Mouse (Mus musculus) granulocyte monocyte progenitor cell, adult 5-6 weeks (primary cell): ENCODE data around the gene Cdc25b. TPM values are rescaled to one million over a fixed set of nuclear protein-coding genes. Genes with fewer than 3 reads are reported as not detected.
A peak's percentile ranks its signal among the peaks of the same experiment; 100 is the strongest.

Source experiments
- ATAC-seq: replicated peaks from 2 replicates; pipeline ENCODE4 v1.8.0; 2016; ENCODE audit warnings: mild to moderate bottlenecking, moderate TSS enrichment, inconsistent platforms; ENCODE audit not compliant: poor library complexity, severe bottlenecking
- total RNA-seq, 2 experiments: library from RNA; stranded (forward) in 1 of 2; stranded (reverse) in 1 of 2; fragments of 200-712, 200-1000 nt in 1 of 2; fragments of >200 nt in 1 of 2; fragmentation: Nextera tagmentation in 1 of 2; gene quantifications; 2 replicates each; pipeline ENCODE4 v1.2.3; 2014 to 2017

The Cdc25b gene
- total RNA-seq, 2 experiments from 2014 or later, result 4.9 to 6.8 TPM

DNA sequence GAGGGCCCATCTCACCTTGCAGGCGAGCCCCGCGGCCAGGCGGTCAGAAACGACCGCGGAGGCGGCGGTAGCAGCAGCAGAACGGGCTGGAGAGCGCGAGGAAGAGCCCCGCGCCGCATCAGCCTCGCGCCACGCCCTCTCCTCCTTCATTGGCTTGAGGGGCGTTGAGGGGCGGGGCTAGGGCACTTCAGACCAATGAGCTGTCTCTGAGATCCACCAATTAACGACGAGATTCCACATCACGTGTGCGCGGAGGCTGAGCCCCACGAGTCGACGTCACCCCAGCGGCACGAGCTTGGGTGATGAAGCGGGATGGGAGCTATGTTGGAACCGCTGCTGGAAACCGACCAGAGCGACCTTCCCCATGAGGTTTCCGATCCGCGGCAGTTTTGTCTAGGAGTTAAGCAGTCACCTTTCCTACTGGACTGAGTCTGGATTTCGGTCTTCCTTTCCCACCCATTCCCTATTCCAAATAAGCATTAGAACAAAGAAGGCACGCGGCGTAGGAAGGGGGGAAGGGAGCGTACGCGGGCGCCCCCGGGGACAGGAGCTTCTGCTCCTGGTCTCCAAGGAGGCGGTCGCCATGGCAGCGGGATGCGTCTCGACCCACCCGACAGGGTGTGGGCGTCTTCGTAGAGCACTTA is 26.7 kb upstream of the Cdc25b start, which contains the start of gene 1700037H04Rik:
Gene 1700037H04Rik (minus strand): TSS at position 144 of the 644 bp plus-strand sequence.
- peak; percentile 93 for ATAC-seq

DNA sequence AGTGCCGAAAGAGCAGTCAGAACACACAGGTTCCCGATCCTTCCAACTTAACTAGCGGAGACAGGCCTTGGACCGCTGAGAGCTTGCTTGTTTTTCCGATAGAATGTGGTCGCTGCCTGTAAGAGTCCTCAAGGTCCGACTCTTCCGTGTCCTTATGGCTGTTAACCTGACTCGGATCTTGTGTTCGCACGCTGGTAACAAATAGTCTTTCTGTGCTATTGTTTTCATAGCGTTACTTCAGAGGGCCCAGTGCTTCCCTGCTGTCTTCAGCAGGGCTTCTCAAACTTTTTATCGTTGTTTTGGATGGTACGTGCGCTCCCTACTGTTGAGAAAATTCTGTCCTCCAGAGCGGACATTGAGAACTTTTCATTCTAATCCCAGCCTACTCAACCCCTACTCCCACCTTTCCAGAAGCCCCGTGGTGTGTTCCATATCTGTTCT is 26.1 kb upstream of the Cdc25b start:
- no peak for ATAC-seq

DNA sequence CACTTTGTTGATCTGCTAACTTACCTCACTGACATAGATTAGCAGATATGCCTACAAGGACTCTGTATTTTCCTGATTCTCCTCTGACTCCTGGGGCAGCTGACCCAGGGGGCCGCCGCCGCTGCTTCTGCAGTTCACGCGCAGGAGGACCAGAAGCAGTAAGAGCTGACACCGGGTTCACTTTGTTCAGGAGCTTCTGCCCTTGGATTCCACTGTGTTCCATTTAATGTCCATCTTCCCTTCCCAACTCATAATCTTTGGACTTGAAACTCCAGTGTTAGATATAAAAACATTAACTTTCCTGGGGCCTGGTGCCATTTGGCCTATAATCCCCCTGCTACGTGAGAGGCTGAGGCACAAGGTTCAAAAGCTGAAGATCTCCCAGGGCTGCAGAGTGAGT is 22.8 kb upstream of the Cdc25b start:
- ATAC-seq, result no peak

DNA sequence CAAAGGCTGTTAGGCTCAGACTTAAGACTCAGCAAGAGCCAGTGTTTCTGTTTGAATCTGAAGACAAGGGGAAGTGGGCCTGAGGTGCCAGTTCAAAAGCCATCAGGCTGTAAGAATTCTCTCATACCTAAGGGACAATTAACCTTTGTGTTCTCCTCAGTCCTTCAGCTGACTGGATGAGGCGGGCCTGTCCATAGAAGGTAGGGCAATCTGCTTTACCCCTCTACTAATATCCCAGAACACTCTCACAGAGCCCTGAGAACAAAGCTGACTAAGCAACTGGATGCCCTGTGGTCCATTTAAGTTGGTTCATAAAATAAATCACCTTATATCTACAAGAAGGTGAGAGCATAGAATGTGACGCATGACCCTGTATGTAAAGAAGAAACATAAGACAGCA is 20.6 kb upstream of the Cdc25b start:
- ATAC-seq, result no peak

DNA sequence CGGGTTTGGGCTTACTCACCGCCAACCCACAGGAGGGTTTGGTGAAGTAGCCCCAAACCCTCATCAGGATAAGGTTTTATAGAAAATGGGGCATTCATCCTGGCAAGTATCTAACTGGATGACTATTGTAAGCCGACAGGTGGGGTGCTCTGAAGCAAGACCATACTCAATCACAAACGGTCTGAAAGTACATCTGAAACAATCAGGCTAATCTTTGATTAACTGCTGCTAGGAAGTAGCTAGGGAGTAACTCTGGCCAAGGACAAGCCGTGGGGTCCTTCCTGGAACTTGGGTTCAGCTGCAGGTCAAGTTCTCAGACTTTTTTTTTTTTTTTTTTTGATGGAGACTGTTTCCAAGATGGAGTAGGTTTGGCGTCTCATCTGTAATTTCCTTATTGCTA is 18.8 kb upstream of the Cdc25b start:
- no peak for ATAC-seq

DNA sequence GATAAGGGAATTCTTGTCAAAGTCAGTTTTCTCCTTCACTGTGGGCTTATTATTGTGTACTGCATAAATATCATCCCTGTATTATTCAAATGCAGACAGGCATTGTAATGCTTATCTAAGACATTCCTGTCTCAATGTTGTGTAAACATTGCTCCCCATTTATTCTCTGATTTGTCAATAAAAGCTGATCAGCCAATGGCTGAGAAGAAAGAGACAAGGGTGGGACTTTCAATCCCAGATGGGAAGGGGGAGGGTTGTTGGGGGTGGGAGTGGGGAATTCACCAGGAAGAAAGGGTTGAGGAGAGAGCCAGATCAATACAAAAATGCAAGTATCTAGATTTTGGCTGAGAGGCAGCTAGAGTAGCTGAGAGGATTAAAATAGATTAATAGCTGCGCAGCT is 17.8 kb upstream of the Cdc25b start:
- ATAC-seq, result no peak

DNA sequence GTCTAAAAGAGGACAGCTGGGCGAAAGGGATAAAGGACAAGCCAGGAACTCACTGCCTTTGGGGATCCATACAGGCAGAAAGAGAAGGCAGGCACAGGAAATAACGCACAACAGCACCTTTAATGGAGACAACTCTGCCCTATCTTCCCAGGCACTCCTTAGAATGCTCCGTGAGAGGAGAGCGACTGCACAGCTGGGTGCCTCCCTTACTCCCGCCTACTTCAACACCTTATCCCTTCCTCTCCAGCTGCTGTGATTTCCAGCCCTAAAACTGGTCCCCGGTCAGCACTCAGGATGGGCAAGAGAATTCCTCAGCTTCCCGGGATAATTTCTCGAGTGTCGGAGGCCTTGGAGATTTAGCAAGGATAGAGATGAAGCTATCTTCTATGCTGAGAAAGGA is 15.8 kb upstream of the Cdc25b start:
- no peak for ATAC-seq

DNA sequence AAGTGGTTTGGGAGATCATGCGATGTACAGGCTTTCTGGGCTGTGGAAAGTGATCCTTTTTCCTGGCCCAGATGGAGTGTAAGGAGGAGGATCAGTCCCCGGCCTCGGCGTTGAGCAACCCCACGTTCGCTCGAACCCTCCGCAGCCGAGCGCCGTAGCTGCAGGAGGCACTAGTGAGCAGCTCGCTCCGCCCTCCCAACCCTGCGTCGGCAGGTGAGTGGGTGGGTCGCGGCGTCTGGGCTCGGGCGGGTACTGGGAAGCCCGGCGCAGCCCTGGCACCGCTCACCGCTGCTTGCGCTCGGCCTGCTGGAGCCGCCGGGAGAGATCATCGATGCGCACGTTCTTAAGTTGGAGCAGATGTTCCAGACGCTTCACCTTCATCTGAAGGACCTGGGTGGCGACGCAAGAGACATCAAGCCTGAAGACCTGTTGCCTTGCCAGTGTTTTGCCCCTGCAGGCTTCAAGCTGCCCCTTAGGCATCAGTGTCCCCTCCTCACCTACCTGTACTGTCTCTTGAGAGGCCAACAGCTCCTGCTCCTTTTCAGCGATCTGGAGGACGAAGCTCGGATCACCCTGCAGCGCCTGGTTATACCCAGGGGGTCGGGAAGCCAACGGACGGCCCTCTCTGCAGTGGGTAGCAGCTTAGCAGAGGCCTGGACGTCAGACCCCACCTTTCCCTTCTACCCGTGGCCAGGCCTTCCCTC is 15.2 kb upstream of the Cdc25b start:
- peak; percentile 26 for ATAC-seq

DNA sequence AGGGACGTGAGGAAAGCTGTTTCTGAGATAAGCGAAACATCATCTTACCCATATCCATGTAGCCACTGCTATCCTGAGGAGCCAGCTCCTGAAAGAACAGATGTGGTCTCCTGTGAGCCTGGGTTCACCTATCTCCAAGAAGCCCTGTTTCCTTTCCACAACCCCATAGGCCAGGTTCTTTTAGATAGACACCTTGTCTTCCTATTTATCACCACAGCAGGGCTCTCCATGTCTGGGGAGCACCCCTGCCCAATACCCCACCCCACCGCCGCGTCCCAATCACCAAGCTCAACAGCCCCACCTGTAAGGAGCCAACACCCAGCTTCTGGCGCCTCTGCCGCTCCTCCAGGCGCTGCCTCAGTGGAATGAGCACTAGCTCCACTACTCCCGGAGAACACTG is 14.4 kb upstream of the Cdc25b start:
- no peak for ATAC-seq

DNA sequence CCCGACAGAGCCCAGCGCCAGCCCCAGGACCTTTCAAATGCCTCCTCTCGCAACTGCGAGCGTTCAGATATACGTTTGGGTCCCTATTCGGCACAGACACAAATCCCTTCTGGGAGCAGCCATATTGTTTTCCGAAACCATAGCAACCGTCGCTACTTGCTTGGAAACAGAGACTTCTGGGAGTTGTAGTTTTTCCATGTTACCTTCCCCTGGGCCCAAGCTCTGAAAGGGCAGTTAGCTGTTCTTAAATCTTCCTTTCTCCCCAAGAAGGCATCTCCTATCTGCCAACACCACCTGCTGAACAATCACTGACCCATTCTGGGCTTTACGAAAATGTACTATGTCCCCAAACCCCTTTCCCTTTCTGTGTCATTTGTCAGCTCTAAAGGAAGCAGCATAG is 12.0 kb upstream of the Cdc25b start:
- peak; percentile 50 for ATAC-seq

DNA sequence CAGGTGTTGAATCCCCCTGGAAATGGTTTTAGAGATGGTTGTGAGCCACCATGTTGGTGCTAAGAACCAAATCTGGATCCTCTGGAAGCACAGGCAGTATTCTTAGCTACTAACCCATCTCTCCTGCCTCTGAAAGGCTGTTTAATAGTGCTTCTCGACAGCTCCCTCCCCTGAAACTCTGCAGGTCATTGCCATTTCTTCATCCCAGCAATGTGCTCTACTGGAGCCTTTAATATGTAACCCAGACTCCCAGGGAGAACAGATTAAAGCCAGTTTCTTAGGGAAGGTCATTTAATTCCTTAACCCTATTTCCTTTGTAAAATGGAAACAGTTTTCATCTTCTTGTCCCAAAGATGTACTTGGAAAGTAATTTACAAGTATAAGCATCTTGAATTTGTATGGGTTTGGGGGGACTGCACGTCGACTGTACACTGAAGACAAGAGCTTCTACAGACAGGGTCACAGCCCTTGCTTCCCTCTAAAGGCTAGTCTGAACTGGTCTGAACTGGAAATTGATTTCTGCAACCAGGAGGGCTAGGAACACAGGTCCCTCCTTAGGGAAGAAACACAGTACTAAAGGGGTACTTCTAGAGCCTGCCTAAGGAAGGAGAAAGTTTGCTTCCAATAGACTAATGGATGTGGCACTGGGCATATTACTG is 11.3 kb upstream of the Cdc25b start:
- ATAC-seq, result no peak

DNA sequence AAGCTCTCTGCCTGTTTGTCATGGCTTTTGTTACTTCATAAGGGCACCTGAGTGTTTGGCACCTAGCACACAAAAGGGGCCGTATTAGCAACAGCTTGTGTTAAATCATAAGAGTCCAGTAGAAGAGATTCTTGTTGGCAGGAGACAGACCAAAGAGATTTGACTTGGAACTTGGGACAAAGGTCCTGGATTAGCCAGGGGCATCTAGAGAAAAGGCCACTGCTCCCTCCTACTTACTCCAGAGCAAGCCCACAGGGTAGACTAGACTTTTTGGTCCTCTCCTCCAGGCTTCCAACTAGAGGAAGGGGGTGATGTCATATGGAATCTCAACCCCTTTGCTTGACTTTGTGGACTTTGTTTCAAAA is 10.8 kb upstream of the Cdc25b start:
- no peak for ATAC-seq

DNA sequence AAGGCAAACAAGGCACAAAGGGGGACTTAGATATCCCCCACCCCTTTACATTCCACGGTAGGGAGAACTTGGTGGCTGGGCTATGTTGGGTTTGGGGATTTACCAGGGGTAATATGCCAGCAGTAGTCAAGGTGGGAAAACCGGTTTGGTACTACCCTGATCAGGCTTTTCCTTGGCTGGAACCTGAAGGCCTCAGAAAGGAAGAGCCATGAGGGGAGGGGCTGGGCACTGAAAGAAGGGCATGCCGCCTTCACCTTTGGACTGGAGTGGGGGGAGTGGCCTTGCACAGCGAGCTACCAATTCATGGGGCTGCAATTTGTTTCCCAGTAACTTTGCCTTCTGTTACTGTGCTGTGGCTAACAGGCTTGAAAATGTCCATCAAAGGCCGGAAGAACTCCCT is 10.3 kb upstream of the Cdc25b start:
- ATAC-seq, result no peak

DNA sequence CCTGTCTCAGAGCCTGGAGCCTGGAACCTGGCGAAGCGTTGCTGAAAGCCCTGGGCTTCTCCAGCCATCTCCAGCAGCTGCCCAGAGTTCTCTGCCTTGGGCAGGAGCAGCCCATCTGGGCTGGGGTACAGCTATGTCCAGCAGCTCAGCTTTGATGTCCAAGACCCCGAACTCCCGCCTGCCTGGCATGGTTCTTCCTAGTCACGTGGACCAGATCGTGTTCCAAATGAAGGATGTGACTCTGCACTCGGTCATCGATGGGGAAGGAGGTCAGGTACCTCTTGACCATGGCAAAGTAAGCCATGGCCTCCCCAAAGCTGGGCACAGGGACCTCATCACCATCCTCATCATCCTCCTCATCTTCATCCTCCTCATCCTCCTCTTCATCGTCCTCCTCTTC is 8.8 kb upstream of the Cdc25b start:
- no peak for ATAC-seq

DNA sequence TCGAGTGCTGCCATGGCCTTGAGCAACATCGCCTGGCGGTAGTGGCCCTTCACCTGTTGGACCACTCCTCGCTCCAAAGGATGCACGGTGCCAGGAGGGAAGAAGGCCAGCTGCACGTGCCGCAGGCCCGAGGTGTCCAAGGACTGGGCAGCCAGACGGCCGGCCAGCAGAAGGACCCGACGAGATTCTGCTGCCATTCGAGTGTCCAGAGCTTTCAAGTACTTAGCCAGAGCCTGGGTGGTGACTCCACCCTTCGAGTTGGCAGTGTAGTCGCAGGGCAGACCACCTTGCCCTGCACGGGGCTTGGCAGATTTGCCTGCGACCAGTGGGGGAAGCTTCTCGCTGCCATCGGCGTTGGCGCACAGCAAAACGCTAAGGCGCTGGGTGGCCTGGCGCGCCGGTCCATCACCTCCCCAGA is 7.9 kb upstream of the Cdc25b start:
- ATAC-seq, result no peak

DNA sequence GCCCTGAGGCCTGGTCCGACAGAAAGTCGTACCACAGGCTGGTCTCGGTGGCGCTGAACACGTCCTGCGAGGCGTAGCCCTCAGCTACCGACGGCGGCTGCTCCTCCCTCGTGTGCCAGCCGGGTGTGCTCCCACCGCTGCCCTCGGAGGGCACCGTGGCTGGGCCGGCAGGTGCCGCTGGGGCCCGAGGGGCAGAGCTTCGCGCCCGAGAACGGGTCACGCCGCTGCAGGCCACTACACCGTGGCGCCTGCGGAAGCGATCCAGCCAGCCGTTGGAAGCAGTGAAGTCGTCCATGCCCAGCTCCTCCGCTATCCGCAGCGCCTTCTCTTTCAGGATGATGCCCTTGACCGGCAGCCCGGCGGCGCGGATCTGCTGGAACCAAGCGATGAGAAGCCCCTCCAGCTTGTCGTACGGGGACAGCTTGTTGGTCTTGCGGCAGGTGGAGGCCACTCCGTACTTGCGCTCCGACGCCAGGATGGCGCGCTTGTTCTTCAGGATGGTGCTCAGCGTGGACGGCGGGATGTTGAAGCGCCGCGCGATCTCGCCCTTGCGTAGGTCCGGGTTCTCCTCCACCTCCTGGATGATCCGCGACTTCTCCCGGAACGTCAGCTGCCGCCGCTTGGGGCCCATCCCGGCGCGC is 7.4 kb upstream of the Cdc25b start:
- peak; percentile 49 for ATAC-seq

DNA sequence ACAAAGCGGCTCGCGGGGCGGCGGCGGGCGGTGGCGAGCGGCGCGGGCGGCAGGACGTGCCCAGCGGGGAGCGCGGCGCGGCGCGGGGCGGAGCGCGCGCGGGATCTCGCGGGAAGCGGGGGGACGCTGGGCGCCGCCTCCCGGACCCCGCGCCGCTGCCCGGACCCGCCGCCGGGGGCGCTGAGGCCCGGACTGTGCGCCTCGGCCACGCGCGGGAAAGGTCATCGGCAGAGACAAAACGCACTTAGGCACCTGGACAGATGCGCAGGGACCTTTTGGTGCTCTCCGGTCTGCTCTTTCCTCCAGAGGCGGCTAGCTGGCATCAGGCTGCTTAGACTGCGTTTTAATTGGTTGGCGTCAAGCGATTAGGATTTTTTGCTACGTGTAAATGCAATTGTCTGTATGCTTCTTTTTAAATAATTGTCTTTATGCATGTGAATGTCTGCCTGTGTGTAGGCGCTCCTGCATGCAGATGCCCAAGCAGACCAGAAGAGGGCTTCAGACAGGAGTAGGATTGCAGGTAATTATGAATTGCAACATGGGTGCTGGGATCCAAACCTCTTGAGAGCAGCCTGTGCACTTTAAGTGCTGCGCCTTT is 6.7 kb upstream of the Cdc25b start, which contains the start of gene Cenpb:
Gene Cenpb (minus strand): TSS at position 78 of the 598 bp plus-strand sequence.
- peak; percentile 73 for ATAC-seq

DNA sequence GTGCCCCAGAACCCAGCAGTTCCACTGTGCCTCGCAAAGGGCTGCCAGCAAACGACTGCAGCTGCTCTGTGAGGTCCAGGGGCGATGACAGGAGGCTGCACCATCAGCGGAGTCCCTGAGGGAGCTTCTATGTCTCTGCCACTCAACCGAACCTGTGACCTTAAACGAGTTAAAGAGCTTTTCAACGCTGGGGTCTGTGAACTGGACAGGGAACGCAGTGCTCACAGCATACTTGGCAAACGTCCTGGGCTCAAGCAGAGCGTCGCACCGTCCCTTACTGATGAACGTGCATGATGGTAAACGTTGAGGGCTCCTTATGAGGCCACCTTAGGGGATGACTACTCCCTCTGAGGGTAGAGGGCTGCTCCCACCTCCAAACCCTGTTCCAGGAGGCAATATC is 406 bp upstream of the Cdc25b start:
- ATAC-seq, result no peak

DNA sequence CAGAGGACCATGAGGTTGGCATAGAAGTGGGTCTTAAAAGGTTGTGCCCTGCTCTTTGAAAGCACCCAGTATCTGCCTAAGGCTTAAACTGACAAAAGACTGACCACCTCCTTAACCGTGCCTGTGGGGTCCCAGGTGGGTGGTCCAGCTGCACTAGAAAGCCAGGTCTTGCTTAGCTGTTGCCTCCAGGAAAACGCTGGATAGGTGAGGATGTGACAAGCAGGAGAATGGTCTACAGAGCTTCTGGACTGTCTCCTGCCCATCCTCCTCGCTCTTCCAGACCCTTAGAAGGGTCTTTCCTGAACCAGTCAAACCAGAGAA is 813 bp downstream of the Cdc25b start:
- ATAC-seq, result no peak

DNA sequence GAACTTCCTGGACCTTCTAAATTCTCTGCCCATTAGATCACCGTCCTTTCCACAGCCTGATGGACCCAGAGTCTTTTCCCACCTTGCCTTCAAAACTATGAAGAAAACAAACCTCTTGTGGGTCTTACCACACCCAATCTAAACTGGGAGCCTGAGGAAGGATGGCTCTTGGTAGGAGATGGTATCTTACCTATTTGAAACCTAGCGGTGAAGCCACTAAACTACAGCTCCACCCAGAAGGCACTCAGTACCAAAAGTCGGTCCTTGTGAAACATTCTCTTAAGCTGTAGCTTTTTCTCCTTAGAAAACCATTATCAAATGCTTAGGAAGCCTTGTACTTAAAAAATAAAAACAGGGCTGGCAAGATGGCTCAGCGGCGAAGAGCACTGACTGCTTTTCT is 1.6 kb downstream of the Cdc25b start:
- no peak for ATAC-seq
